Mouse (Mus musculus): ENCODE measurements around the gene Dcaf6. TPM values are rescaled to one million over a fixed set of nuclear protein-coding genes. Genes with fewer than 3 reads are reported as not detected.

Gene Dcaf6
- total RNA-seq, 4 experiments from 2014 or later: 28.5 to 40.5 (median 34.5) TPM

GRCm38 (mm10) chr1:165321393-165321861 is 138.8 kb downstream of the Dcaf6 start:
- DNase-seq: no peak

DNA sequence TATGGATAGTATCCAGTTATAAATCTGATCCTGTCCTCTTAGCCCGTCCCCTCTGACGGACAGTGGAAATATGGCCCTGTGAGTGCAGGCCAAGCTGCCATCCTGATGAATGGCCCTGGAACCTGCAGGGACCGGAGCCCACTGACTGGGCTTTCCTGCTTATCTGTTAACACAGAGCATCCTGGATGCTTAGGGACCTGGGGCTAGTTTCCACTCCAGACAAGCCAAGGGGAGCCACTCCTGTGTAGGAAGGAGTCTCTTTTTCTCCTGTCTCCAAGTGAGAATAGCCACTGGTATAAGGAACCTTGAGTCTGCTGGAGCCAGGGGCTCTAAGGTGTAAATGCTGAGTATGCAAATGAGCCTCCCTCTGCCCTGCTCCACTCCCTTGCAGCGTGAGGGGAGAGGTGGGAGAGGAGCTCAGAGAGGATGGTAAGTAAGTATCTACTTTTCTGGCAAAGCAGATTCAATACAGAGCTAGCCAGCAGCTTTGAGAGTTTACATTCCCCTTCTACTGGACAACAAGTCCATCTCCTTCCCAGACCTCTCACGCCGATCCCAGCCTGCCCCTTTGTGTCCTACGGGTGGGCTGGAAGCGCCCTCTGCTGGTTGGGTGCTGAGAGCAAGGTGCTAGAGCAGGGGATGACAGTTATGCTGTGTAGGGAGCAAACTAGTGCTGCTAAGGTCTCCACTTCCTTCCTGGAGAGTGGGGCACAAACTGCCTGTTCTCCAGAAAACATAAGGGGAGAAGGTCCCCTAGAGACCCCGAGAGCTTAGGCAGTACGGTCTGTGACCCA is 139.9 kb downstream of the Dcaf6 start:
- peak; percentile 55 for DNase-seq

GRCm38 (mm10) chr1:165316361-165316760 is 143.9 kb downstream of the Dcaf6 start:
- no peak for DNase-seq

DNA sequence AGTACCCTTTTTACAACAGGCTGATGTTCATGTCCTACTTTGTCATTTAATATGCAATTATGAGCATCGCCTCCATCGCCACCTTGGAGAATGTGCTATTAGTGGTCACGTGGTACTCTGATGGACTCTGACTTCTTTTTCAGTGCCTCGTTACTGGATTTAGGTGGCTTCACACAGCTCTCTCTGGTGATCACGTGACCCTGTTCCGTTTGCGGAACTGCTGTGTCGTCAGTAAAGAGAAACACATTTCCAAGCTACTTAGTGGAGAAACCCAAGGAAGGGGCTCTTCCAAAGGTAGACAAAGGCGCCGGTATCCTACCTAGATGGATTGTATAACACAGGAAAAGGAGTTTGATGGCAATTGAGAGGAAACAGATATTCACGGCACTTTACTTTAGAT is 152.1 kb downstream of the Dcaf6 start:
- DNase-seq: no peak

- no peak for DNase-seq
Observed at GRCm38 (mm10) chr1:165304341-165304740, 155.9 kb downstream of the Dcaf6 start.

GRCm38 (mm10) chr1:165303209-165303608 is 157.1 kb downstream of the Dcaf6 start:
- DNase-seq: no peak

- peak; percentile 14 for DNase-seq
Observed at GRCm38 (mm10) chr1:165302455-165303208, 157.6 kb downstream of the Dcaf6 start.

DNA sequence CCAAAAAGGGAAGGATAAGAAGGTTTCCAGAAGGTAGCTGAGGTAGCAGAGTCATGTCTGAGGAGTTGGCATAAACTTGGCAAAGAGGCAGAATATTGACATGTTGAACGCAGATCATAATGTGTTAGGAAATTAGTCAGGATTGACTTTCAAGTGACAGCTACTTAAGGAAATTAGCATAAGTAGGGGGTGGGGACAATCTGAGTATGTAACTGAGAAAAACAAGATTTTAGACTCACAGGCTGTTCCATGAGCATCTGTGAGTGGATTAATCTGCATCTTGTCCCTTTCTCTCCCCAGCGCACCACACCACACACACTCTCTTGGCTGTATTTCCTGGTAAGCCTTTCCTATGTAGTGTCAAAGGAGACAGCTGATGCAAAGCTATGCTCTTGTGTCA is 158.7 kb downstream of the Dcaf6 start:
- DNase-seq: no peak

DNA sequence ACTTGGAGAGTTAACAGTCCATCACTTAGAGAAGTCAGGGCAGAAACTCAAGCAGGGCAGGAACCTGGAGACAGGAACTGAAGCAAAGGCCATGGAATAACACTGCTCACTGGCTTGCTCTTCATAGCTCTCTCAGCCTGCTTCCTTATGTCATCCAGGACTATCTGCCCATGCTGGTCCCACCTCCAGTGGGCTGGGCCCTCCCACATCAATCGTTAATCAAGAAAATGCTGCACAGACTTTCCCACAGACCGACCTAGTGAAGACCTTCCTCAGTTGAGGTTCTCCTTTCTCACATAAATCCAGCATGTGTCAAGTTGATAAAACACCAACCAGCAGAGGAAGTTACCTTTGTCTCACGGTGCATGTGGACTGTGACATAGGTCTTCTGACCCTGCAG is 159.2 kb downstream of the Dcaf6 start:
- DNase-seq: no peak

GRCm38 (mm10) chr1:165295489-165295888 is 164.8 kb downstream of the Dcaf6 start, which contains the start of gene Gpr161:
Gene Gpr161 (plus strand): TSS chr1:165295789.
- no peak for DNase-seq

- DNase-seq: no peak
Observed at GRCm38 (mm10) chr1:165291606-165292005, 168.7 kb downstream of the Dcaf6 start.

- DNase-seq: no peak
Observed at GRCm38 (mm10) chr1:165289831-165290230, 170.4 kb downstream of the Dcaf6 start.

- no peak for DNase-seq
Observed at GRCm38 (mm10) chr1:165288165-165288564, 172.1 kb downstream of the Dcaf6 start.

DNA sequence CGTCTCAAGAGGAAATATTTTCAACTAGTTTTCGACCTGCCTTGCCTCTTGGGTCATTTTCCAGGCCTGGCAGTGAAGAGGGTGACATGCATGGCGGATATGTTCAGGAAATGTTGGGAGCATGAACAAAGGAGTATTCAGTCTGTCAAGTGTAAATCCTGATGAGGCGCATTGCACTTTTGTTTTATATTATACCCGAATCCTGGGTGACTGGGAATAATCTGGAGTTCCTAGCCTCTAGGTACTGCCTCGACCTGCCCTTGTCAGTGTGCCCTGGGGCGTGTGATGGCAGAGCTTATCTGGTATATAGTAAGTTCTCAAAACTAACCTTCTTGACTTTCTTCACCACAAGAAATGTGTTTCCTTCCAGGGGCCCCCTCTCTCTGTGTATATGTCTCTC is 176.2 kb downstream of the Dcaf6 start:
- DNase-seq: no peak

GRCm38 (mm10) chr1:165282967-165283345 is 177.3 kb downstream of the Dcaf6 start:
- DNase-seq: no peak

GRCm38 (mm10) chr1:165282222-165282966 is 177.9 kb downstream of the Dcaf6 start:
- no peak for DNase-seq

DNA sequence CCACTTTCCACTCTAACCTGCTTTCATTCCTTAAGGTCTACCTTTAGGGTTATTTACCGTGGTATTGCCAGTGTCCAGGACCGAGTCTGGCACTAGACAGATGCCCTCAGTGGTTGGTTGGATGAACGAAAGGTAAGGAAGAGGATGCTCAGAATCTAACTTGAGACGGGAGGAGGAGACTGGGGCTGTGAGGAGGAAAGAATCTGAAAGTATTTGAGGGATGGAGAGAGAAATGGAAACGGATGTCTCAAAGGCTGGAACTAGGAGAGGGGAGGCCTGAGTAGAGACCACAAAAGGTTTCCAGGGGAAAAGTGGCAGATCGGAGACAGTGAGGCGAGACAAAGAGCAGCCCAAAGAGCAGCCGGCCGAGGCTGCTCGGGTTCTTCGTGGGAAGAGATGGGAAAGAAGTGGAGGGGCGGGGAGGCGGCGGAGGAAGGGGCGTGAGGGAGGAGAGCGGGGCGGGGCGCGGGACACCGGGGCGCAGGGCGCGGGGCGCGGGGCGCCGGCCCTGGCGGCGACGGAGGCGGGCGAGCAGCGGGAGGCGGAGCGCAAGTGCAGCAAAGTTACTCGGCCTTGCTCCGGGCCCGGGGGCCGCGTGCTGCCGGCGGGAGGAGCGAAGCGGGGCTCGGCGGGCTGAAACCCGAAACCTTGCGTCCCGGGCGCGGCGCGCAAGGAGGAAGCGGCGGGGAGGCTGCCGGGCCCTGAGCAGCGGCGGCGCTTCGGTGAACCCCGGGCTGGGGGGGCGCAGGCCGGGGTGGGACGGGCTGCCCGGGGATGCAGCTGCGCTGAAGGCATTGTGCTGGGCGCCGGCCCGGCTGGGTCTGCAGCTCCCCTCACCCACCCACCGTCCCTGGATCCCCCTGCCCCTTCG is 178.7 kb downstream of the Dcaf6 start:
- peak; percentile 39 for DNase-seq

- DNase-seq: no peak
Observed at GRCm38 (mm10) chr1:165280741-165281140, 179.5 kb downstream of the Dcaf6 start.

Data from adrenal gland, adult 8-10 months (tissue).